Mouse (Mus musculus) mesoderm, embryonic 11.5 days (tissue): ENCODE data around the gene Nipal3.

Experiments used
- DNase-seq: peaks from one replicate; pipeline ENCODE4 v3.0.0-alpha.2; 2012; ENCODE audit warnings: low read depth, low spot score

Gene Nipal3

DNA sequence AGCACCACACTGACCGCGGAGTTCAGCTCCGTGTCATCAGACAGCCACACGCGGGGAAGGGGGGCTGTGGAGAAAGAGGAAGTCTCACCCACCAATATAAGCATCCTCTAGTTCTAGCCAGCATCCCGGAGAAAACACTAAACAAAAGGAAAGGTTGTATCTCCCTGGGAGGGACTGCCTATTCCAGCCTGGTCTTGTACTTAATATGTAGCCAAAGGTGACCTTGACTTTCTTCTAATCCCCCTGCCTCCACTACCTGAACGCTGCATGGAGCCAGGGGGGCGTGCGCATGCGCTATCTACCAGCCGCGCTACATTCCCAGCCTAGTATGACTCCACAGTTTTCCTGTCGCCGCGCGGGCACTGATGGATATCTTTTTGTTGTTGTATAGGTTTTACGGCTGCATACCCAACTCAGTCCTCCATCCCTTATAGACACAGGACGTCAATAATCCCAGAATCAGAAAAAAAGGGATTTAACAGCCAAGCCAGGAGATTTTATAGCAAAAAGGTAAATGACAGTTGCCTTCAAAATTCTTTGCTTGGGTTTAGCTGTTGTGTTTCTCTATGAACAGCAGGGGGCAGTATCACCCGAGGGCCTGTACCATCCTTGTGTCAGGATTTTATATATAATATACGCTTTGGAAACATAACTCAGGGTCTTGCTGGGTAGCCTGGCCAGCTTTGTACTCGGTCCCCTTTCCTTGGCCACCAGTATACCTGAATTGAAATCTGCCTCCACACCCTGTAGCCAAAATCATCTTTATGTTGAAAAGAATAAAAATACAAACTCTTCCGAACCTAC is 12.9 kb upstream of the Nipal3 start:
- peak; percentile 75 for DNase-seq

DNA sequence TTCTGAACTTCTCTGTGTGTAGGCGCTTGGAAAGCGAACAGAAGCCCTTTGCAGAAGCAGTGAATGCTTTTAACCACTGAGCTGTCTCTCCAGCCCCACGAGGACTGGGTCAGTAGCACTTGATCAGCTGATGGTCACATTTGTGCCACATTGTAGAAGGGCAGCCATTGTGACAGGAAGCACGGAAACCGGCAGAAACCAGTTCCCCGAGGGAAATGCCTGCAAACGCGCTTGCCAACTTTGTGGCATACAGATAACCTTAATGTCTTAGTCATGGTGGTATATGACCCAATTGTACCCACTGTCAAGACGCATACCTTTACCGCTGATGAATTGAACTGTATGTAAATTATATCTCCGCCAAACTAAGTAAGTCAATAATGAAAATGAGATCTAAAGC is 11.0 kb upstream of the Nipal3 start:
- no peak for DNase-seq

DNA sequence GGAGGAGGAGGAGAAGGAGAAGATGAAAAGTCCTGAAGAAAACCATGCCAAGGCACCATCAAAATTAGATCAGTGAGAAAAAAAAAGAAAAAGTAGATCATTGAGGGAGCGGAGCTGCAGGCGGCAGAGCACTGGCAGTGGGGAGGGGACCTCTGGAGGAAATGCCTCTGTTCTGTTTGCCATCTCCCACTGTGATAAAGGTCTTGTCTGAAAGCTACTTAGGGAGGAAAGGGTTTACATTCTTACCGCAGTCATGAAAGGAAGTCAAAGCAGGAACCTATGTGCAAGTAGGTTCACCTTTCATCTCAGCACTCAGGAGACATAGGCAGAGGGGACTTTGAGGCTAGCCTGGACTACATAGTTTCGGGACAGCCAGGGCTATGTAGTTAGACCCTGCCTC is 6.7 kb upstream of the Nipal3 start:
- no peak for DNase-seq

DNA sequence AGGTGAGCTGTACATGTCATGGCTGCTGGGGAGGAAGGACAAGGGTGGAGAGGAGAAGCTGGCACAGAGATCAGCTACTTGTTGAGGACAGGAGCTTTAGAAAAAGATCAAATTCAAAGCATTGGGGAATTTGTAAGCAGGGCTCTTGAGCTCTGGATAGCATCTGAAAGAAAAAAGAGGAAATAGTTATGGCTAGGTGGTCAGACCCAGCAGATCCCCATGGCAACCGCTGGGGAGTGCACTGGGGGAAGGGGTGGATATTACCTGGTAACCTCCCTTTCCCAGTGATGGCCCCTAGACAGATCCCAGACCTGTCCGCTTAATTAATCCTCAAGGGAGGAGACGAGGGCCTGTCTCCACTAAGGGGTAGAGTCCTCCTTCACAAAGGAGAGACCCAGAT is 5.0 kb upstream of the Nipal3 start:
- DNase-seq, result no peak

DNA sequence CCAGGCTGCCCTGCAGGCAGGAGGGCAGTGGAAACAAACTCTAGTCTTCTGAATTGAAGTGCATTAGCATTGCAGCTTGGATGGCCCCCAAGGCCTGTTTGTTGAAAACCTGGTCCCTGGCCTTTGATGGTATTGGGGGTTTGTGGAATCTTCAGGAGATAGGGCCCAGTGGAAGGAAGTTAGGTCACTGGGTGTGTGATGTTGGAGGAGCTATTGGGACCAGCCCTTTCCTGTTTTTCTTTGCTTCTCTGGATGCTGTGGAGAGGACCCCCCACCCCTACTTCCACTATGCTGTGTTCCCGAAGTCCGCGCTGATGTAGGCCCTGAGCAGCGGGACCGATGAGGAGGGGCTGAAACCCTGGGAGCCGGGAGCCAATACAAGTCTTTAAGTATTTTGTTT is 3.3 kb upstream of the Nipal3 start:
- DNase-seq, result no peak

DNA sequence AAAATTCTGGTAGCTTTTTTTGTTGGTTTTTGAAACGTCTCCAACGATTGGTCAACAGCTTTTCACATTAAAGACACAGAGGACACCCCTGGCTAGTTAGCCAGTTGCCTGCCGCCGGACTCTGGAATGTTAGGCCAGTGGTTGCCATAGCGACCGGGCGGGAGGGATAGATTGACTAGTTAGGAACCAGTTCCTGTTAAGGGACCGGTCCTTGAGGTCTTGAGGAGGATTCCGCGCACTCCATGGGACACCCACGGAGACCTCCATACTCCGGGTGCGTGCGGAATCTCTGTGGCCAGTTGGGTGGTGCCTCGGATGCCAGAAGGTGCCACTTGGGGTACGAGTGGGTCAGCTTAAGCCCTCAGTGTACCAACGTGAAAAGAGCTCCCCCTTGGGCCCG is 972 bp upstream of the Nipal3 start:
- DNase-seq, result peak; percentile 74

DNA sequence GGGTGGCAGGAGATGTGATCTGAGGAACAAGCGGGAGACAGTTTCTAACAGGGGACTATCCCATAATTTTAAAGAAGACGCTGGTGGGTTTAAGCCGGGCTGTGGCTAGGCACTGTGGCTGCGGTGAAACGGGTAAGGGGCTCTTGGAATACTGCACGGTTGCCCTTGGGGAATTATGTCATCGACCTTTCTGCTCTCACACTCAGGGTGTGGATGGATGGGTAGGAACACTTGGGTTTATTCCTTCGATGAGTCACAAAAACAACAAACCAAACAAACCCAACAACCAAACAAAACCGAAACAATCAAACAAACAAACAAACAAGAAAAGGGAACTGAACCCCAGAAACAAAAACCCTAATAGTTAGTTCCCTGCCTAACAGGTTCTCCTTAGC is 556 bp upstream of the Nipal3 start:
- DNase-seq, result no peak

DNA sequence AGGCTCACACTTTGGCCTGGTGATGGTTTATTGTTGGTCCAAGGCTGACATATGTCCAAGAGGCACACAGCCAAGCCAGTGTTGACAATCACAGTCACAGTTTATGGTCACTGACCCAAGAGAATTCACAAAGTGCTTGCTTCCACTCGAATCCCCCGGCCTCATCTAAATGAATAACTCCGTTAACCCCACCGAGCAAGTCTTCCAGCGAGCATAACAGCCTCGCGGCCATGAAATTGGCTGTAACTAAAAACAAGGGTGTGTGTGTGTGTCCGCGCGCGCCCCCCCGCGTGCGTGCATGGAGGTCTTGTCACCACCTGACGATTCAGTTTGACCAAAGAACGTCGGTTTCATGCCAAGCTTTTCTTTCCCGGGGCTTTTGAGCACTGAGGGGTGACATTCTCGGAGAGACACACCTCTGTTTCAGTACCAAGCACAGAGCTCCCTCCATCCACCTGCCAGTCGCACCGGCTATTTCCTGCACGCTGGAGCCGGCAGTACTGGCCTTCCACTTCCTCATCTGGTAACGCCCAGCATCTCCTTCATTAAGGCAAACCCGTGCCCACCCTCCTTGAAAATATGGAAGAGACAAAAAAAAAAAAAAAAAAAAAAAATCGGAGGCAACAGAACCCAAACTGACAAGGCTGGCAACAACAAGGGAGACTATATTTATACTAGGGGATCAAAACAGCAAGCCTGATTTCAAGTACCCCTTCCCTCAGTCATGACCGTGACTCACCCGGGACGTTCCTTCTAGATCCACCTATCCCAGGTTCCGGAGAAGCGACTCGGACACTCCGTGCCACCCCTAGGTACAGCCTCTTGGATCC is 932 bp downstream of the Nipal3 start:
- DNase-seq, result no peak

DNA sequence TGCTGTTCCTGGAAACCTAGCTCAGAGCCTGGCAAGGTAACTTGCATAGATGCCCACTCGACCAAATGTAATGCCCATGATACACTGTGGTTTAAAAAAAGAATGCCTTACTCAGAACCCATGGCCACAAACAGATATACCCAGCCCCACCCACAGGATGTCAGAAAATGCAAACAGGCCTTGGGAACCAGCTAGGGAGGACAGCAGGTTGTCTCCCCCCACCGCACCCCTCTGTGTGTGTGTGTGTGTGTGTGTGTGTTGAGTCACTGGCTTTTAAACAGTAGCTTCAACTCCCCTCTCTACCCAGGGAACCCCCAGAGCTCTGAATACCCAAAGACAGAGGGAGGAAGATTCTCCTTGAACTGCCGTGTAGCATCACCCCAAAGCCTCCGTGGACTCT is 1.6 kb downstream of the Nipal3 start:
- DNase-seq, result no peak

DNA sequence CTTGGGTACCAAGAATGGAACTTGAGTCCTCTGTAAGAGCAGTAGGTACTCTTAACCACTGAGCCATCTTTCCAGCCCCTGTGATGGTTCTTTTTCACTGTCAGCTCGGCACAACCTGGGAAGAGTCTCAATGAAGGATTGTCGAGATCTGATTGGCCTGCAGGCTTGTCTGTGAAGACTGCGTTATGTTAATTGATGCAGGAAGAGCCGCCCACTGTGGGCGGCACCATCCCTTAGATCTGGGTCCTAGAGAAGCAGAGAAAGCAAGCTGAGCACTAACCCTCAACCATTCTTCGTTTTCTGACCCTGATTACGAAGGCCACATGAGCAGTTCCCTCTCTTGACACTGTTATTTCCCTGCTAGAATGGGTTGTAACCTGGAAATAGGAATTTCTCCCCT is 5.6 kb downstream of the Nipal3 start:
- no peak for DNase-seq

DNA sequence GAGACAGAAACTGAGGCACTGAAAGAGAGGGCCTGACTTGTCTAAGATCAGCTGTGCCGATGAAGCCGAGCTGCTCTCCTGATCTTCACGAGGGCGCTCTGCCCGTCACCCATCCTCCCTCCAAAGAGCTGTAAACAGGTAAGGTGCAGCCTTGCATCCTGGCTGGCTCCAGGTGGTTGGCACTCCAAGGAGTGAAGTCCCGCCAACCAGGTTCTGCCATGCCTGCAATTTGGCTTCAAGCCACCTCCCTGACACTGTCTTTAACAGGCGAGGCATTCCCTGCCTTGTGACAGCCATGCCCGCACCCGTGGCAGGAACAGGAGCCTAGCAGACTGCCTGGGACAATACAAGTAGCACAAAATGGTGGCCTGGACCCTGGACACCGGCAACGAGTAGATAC is 8.5 kb downstream of the Nipal3 start:
- no peak for DNase-seq

DNA sequence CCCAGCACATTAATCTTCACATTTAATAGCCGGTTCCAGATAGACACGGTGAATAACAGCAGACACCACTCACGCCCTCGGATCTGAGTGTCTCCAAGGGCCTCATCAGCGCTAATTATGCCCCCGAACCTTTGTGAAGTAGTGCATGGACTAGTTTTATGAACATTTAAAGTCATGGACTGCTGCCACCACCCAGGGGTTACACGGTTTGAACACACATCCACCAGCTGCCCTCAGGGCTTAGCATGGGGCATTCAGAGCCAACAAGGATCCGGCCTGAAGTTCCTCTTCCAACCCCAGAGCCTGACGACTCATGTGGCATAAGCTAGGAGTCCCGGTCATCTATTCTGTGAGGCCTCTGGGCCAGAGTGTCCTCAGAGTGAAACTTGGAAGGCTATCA is 9.8 kb downstream of the Nipal3 start:
- DNase-seq, result no peak

DNA sequence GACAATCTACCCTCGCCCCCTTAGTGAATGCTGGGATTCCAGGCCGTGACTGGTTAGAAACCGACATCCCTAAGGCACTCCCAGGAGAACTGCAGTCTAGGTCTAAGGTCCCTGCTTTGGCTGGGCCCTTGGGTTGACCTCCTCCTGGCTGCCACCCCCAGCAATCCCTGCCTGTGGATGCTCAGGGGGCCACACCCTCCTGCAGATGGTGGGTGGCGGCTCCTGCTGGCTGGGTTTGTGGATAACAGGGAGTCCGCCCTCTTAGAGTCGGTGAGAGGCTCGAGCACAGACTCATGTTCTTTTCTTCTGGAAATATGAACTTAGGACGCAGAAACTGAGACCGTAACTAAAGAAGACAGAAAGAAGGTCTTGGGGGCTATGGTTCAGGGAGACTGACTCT is 14.5 kb downstream of the Nipal3 start:
- no peak for DNase-seq

DNA sequence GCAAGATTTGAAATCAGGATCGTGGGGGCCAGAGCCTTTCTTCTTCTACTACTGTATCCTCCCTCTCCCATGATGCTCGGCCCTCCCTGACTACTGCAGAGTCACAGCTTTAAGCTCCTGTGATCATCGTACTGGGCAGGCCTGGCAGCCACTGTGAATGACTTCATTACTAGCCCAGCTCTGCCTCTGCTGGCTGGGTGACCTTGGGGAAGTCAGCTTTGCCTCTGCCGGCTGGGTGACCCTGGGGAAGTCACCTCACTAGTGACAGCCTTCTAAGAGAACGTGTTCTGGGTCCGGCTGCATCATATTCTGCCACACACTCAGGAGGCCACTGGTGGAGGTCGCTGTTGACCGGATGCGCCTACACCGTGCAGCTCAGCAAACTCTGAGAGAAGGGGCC is 17.0 kb downstream of the Nipal3 start:
- no peak for DNase-seq

DNA sequence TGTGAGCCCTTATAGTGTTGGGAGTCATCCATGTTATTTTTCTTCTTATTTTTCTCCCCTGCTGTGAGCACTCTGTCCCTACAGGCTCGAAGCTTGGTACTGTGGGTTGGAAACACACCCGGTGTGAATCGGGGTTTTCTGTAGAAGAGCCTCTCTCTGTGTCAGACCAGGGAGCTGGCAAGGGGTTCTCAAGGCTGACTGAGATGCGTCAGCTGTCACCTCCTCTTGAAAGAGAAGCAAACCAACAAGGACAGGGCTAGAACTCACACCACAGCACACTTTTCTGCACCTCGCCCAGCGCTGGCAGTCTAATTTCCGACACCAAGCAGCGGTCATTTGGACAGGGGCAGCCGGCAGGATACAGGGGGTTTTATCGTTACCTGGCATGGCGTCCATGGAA is 31.4 kb downstream of the Nipal3 start:
- no peak for DNase-seq

DNA sequence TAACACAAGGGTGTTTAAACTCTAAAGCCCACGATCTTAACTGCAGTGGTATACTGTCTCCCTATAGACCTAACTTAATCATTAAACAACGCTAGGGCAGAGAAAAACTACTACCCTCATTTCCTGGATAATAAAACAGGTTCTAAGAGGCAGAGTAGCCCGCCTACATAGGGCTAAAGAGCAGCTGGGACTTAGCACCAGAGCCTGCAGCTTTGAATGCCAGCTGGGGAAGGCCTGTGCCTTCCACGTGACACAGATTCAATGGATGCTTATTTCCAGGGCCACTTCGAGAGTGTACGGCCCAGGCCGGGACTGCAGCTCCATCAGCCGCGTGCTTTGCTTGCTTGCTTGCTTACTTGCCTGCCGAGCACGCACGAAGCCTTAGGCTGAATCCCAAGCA is 41.3 kb downstream of the Nipal3 start:
- DNase-seq, result no peak

DNA sequence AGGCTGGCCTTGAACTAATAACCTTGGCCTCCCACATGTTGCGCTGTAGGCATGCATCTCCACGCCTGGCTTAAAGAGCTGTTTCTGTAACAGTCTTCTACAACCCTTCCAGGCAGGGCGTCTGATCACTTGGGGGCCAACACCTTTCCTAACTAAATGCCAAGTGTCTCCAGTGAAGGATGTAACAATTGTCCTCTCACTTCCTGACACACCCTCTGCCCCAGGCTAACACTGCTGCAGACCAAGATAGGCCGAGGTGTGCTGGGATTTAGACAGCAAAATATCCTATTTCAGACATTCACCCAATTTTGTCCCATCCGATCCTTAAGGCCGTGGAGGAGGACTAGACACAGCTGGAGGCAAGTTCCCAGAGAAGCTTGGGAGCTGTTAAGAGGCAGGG is 41.7 kb downstream of the Nipal3 start:
- no peak for DNase-seq

DNA sequence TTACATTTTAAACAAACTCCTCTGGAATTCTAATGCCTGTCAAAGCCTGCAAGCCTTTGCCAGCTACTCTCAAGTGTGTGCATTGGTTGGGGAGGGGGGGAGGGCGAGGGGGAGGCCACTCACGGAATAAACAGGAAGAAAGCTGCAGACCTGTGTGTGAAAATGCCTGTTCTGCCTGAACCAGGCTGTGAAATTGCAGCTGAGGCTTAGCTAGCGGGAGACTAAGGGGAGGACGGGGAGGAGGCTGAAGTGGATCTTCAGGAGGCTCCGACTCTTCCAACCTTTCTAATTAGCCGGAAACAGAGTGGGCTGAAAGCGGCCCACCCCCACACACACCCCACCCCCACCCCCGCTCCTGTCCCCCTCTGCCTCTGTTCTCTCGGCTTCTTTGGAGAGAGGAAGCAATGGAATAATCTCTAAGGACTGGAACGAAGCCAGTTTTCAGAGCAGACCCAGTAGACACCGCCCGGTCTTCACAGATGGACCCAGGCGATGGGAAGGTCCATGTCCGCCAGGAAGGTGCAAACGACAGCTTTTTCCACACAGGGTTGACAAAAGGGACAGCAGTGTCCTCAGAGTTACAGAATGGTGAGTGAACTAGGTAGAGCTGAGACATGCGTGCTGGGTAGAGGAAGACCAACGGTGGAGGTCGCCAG is 43.4 kb downstream of the Nipal3 start:
- DNase-seq, result no peak

DNA sequence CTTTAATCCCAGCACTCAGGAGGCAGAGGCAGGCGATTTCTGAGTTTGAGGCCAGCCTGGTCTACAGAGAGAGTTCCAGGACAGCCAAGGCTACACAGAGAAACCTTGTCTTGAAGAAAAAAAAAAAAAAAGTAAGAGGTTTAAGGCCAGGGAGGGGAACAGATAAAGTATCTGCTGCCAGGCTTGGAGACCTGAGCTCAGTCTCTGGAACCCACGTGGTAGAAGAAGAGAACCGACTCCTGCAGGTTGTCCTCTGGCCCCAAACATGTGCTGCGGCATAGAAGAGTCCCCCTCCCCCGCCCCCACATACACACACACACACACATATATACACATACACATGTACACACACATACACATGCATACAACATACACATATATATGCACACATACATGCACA is 52.4 kb downstream of the Nipal3 start:
- no peak for DNase-seq

DNA sequence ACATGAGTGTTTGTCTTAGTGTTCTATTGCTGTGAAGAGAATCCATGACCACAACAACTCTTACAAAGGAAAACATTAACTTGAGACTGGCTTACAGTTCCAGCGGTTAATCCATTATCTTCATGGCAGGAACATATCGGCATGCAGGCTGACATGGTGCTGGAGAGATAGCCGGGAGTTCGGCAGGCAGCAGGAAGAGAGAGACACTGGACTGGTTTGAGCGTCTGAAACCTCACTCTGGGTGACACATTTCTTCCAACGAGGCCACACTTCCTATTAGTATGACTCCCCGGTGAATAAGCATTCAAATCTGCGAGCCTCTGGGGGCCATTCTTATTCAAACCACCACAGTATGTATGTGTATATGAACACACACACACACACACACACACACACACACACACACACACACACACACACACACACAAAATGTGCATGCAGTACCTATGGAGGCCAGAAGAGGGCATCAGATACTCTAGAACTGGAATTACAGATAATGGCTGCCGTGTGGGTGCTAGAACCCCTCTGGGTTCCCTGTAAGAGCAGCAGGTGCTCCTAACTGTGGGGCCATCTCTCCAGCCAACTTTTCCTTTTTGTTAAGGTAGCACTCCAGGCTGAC is 54.8 kb downstream of the Nipal3 start:
- peak; percentile 56 for DNase-seq

DNA sequence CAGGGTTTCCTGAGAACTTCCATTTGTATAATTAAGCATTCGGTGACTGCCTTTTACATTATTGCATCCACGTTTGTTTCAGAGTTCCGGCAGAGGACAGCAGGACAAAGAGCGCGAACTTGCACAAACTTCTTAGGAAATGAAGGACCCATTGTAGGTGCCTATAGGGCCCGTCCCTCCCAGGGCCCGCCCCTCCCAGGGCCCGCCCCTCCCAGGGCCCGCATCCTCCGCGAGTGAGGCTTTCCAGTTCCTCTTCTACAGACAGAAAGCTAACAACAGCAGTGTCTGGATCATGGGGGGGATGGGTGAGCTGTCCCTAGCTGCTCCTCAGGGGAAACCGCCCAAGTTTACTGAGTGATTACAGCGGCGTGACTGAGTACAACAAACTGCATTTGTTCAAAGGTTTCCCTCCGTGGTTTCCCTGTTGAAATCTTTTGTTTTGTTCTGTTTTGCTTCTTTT is 55.6 kb downstream of the Nipal3 start:
- peak; percentile 69 for DNase-seq

DNA sequence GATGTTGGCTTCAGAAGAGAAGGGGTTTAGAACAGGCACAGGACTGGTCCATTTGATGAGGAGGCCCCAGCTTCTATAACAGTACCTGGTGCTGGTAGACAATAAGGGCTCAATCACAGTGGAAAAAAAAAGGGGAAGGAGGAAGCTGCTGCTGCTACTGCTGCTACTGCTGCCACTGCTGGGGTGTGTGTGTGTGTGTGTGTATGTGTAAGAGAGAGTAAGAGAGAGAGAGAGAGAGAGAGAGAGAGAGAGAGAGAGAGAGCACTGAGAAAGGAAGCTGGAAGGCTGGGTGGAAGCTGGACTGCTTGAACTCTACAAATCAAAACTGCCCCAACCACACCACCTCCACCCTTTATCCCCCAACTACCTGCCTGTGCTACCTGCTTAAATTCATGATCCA is 56.9 kb downstream of the Nipal3 start:
- no peak for DNase-seq
